Mouse (Mus musculus): ENCODE measurements around the gene Zbtb20. TPM values are rescaled to one million over a fixed set of nuclear protein-coding genes. Genes with fewer than 3 reads are reported as not detected.

Gene Zbtb20
- total RNA-seq, 4 experiments from 2014 or later = 90.8 to 101 (median 92.1) TPM

DNA sequence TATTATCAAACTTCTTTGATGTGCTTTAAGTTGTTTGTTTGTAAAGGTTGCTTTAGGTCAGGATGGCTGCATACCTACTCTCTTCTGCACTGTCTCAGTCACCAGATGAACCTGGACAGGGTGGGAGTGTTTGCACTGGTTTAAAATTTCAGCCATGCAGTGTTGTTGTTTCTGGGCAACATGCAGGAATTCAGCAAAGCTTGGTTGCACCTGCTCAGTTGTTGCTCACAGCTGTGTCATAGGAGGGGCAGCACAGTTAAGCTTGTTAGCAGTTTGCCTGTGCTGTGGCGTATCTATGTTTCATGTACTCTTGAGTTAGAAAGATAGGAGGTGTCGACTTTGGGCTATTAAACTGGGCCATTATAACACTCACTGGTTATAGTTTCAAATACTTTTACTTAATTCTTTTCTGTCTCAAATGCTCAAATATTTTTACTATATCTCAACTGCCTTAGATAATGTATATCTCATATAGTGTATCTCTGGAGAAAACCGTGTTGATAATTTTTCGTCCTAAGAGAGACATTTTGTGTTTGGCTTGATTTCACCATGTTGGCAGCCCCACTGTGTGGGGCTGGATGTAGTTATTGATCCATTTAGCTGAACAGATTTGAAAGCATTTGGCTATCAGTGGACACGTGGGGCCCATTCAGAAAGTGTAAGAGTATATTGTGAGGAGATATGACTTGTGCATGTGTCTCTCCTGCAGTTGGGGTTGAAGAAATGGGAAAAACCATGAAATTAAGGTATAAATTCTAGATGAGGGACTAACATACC lies 197.3 kb downstream of the Zbtb20 start:
- DNase-seq (ENCODE audit: low spot score in 2 of 2) = no peak

DNA sequence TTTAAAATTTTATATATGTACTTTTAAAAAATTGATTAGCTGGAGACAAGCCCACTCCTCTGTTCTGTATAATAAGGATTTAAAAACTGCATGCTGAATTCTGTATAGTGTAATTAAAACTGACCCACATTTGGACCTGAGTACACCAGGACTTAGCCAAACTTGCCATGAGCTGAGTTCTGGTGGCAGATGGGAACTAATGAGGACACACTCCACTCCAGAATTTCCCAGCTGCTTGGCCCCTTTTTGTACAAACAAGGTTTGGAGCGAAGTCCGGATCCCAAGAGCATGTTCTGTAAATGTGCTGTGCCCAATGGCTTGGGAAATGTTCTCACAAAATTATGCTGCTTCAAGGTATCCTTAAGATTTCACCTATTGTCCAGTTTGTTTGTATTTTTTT lies 204.7 kb downstream of the Zbtb20 start:
- DNase-seq (ENCODE audit: low spot score in 2 of 2) = no peak

DNA sequence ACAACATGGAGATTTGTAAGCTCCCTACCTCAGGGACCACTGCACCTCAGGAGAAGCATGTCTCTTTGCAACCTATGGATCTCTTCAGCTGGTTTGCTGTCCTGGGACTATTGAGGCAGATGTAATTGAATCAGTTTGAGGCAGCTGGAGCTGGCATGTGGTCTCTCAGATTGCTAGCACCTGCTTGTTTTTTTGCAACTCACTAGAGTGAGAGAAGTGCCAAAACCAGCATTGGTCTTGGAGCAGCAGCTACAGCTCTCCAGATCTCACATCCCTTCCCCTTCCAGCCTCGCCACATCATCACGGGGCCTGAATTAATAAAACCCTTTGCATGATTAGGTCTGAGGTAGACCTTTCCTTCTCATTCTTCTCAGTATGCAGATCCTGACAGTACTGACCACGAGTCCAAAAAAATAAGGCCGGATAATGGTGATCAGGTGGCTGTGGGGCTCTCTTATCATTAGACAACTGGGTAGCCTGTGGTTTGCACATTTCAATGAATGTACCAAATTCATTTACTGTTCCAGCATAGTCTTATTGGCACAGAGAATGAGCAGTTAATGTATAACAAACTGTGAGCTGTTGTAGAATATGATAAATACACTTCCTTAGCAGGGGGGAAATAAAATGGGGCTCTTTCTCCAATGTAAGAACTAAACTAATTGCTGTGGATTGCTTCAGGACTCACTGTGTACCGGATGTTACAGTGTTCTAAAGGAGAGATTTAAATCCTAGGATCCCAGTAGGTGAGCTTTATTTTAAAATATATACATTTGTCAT lies 205.4 kb downstream of the Zbtb20 start:
- peak in 1 of 2 experiments; percentile 29 for DNase-seq (ENCODE audit: low spot score in 2 of 2)

DNA sequence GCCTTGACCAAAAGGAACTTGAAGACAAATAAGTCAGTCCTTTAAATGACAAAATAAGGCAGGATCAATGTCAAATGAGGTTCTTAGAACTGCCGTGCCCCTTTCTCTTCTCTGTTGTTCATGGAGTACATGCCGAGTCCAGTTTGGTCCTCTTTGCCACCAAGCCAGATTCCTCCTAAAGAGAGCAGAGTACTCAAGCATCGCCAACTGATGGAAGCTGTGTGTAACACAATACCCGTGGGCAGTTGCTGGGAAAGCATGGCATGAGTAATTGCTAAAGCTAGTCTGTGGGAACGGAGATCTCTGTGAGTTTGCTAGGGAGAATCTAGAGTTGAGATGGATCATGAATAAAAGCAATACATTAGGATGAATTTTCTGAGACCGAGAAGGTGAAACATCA lies 206.3 kb downstream of the Zbtb20 start:
- peak in 1 of 2 experiments; percentile 23 for DNase-seq (ENCODE audit: low spot score in 2 of 2)

DNA sequence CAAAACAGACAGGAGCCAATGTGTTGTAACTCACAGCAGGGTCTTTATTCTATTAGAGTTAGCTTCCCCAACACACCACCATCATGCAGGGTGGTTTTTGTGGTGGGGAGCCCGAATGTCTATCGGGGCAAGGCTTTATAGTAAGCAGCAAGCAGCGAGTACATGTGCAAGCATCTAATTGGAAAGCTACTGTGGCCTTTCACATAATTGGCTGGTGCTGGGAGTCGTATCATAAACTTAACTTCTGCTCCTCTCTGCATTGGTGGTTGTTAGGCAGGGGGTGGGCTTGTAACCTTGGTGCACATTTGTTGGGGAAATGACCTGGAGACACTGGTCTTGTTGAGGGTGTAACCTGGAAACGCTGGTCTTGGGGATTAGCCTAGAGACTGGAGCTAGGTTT lies 207.1 kb downstream of the Zbtb20 start:
- no peak for DNase-seq (ENCODE audit: low spot score in 2 of 2)

DNA sequence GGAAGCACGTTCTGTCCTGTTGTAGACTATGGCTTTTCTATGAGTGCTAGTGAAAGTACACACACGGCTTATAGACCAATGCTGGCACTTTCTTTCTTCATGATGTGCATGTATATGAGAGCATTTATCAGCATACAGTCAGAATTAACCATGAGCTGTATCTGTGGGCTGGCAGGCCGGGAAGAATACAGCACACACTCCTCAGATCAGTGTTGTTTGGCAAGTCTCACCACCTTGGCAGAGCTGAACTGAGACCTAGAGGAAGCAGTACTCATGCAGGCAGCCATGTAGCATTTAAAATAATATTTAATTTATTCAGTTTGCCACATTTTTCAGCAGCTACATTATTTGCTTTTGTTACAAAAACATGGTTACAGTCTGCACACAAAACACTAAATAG lies 214.5 kb downstream of the Zbtb20 start:
- no peak for DNase-seq (ENCODE audit: low spot score in 2 of 2)

DNA sequence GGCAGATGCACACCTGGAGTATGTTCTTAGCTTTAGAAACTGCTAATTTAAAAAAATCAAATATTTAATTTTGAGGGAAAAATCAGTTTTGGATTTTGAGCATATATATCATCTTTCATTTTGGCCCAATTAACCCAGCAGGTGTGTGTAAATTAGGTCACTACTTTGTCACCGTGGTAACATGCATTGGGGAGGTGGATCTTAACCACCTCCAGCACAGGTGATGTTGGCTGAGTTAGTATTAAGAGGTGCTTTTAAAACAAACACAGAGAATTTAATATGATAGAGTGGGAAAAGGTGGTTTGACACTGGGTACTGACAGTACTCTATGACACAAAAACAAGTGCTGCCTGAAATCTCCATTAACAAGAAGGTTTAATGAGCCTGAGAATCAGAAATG lies 218.5 kb downstream of the Zbtb20 start:
- no peak for DNase-seq (ENCODE audit: low spot score in 2 of 2)

DNA sequence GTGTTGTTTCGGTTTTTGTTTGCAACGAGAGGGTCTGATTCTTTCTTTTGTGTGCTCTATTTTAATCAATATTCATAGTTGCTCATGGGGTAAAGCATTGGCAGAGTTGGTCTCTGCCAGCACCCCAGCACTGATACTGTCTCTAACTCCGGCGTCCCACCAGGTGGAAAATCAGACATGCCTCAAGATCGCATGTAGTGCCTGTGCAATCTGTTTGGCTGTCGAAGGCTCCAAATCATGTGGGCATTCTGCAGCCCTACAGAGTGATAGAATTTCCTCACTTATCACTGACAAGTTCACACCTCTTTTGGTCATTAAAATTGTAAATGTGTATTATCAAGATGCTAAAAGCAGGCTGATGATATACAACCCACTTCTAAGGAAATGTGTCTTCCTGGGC lies 219.1 kb downstream of the Zbtb20 start:
- no peak for DNase-seq (ENCODE audit: low spot score in 2 of 2)

DNA sequence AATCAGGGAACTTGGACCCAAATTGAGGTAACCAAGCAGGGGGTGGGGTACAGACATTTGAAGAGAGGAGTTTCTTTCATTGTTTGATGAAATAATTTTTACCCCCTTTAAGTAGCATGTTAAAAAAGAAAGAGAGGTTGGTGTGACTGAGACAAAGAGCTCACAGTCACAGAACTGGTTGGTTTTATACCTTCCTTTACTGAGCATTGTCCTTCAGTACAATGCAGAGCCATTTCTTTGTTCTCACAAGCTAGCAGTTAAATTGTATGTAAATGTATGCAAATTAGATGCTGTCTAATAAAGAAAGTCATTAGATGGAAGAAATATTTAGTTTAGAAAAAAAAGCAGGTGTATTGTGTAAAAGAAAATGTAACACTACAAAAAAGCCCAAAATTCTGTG lies 220.4 kb downstream of the Zbtb20 start:
- DNase-seq (ENCODE audit: low spot score in 2 of 2) = no peak

DNA sequence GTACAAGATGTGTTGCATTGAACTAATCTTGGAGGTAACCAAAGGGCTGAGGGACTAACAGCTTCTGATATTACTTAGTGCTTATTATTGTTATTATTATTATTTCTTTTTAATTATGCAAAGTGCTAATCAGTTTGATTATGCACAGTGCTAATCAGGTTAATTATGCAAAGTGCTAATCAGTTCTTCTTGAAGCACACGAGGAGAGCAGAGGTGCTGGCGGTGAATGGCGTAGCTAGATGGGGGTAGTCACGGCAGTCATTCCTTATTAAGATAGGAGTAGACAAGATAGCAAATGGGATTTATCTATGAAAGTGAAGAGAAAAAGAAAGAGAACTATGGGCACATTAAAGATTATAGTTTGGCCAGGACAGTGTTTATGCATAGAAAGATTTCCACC lies 222.5 kb downstream of the Zbtb20 start:
- DNase-seq (ENCODE audit: low spot score in 2 of 2) = no peak

DNA sequence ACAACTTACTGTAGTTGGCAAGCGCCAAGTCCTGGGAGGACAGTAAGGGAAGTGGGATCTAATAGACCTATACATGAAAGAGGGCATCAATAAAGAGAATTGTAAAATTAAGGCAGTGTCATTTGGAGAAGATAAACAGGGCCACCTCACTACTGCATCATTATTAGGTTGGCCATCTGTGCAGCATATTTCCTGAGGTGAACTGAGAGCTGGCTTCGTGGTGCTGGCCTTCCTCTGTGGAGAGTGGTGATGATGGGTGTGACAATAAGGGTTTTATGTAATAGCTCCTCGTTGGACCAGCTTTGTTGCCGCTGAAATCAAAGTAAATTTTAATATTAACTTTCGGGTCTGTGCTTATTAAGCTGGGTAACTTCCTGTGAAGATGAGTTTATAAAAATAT lies 223.0 kb downstream of the Zbtb20 start:
- DNase-seq (ENCODE audit: low spot score in 2 of 2) = no peak

DNA sequence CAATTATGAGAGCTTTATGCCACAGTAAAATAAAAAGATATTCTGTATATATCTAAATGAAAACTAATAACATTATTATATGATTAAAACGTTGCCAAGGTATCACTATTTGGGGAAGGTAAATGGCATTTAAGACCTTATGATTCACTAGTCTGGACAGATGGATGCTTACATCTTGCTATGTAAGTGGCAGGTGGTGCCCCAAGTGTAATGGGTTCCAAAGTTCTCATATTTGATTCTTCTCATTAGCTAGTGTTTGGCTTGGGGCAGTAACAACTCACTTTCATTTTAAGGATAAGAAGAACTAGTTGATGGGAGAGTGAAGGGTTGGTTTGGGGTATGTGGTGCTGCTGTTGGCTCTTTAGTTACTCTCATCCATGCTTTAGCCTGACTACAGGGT lies 235.6 kb downstream of the Zbtb20 start:
- no peak for DNase-seq (ENCODE audit: low spot score in 2 of 2)

DNA sequence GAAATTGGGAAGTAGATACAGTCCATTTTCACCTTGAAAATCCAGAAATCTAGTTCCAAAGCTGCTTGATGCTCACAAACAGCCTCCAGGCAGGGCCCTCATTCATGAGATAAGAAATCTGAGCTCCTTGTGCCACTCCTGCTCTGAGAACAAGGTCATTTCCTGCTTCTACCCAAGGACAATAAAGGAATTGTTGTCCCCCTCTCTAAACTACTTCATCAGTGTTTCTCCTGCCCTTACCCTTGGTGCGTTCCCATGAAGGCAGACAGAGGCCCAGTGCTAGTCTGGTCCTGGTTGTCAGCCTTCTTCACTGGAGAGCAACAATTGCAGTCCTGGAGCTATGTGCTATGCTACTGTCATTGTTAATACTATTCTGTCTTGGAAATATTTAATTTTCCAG lies 238.3 kb downstream of the Zbtb20 start:
- no peak for DNase-seq (ENCODE audit: low spot score in 2 of 2)

DNA sequence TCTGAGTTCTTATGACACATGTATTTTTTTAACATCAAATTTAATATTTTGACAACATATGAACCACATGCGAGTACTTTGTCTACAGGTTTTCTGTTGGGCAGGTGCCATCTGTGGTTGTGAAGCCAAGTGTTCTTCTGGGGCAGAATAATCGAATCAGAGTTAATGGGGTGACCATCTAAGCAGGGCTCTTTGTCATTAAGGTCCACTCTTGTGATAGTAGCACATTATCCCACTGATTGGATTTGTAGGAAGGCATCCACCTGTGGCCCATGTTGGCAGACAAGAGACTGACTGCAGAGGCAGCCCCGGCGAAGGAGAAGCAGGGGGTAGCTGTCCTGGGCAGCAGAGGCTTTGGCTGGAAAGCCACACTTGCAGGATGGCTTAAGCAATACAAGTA lies 254.3 kb downstream of the Zbtb20 start:
- peak in 1 of 2 experiments; percentile 22 for DNase-seq (ENCODE audit: low spot score in 2 of 2)

DNA sequence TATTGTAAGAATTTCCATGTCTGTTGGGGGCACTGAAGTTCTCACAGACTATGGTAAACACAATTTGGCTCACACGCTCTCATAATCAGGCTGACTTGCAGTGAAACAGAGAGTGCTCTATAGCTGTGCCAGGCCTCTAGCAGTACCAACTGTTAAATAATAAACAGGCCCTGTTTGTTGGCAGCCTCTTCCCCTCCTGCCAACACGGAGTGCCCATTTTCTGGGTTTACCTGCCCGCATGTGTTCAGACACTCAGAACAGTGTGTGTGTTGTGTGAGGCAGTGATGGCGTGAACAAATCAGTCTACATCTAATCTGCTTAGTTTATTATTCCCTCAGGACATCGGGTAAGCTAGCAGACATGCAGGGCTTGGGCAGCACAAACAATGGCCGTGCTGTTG lies 254.9 kb downstream of the Zbtb20 start:
- DNase-seq (ENCODE audit: low spot score in 2 of 2) = peak in 1 of 2 experiments; percentile 4

DNA sequence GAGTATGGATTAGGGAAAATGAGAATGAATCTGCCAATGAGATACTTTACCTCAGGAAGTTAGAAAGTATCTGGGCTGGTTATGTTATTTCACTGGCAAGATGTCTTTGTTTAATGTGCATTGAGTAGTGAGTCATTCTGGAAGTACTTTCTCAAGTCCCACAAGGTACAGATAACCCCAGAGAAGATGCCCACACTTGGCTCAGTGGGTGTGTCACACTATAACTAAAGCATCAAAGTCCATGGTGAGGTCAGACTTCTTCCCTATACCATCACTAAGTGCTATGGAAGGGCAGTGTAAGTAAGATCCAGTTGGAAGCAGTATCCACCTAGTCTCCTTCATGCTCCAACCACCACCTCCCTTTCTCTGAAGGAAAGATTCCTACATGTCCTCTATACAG lies 255.4 kb downstream of the Zbtb20 start:
- no peak for DNase-seq (ENCODE audit: low spot score in 2 of 2)

DNA sequence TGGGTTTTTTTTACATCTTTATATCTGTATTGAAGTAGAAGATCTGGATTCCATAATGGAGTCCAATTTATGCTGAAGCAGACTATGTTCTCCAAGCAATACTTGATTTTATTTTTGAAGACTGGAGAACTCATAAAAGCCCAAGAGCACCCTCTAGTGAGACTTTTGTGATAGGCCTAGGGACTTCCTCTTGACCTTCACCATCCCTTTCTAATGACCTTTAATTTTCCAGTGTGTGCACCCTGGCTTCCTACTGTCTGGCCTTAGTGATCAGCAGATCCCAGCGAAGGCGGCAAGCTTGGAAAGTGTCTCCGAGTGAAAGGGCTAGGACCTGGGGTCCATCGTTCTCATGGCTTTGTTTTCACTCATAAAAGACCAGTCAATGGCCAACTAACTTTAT lies 292.8 kb downstream of the Zbtb20 start:
- DNase-seq (ENCODE audit: low spot score in 2 of 2) = no peak

DNA sequence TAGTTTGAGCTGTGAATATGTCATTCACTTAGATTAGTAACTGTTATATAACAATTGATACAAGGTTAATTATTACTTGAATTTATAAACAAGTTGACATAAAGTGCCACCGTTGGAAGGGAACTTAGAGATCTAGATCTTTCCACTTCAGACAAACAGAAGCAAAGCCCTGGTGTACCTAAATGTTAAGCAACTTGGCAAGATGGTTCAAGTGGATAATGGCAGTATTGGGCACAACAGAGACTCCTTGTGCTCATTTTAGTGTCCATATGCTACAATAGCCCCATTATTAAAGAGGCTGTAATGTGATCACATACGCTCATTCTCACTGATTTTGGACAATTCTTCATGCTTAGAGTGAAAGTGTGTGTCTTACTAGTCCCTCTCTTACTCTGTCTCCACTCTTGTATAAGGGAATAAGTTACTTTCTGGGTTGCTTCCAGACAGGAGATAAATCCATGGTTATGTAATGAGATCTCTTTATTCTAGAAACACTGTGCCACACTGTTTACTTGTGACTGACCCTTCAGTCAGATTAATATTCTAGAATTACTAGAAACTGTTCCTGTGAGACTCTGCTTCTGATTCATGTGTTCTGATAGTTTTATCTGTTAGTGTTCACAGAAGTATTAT lies 293.7 kb downstream of the Zbtb20 start:
- no peak for DNase-seq (ENCODE audit: low spot score in 2 of 2)

DNA sequence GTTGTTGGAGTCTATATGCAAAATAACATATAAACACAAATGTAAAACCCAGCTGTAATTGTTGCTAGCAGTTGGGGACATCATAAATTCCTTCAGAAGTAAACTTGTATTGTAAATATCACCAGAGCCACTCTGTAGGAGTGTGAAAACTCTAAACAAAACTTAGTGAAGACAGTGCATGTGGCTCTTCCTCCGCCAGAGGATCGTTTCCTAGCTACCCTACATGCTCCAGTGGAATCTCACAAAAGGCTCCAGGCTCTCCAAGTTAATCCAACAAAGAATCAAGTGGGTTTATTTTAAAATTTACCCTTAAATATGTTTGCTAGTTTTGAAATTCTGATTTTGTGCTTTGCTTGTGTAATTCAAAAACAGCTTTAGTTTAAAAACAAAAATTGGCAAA lies 296.5 kb downstream of the Zbtb20 start:
- DNase-seq (ENCODE audit: low spot score in 2 of 2) = no peak

DNA sequence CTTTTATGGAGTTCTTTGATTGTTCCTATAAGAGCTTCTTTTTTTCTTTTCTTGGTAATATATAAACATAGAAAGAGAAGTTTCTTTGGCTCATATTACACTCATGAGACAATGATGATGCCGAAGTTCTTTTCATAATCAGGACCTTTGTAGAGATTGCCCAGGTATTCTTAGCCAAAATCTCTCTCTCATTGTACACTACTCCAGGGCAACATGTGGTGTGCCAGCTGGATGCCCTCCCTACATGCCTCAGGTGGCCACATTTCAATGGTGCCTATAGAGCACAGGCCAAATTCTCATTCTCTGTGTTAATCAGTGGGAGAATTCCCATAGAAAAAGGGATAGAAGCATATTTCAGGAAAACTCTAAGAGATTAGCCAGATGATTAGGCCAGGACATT lies 297.2 kb downstream of the Zbtb20 start:
- no peak for DNase-seq (ENCODE audit: low spot score in 2 of 2)

DNA sequence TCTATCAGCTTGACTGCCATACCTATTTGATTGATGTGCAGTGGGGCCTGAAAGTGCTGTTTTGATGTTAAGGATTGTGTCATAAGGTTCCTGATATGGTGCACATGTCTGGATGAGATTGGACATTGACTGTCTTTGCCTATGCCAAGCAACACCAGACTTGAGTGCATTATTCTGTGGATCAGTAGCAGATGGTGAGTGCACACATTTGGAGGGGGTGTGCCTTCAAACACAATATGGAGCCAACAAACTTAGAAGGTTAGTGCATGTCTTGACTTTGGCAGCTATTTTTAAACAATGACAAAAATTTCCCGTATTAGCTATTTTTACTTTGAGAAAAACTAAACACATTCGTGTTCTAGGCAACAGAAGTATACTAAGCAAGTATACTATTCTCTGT lies 299.1 kb downstream of the Zbtb20 start:
- DNase-seq (ENCODE audit: low spot score in 2 of 2) = no peak

DNA sequence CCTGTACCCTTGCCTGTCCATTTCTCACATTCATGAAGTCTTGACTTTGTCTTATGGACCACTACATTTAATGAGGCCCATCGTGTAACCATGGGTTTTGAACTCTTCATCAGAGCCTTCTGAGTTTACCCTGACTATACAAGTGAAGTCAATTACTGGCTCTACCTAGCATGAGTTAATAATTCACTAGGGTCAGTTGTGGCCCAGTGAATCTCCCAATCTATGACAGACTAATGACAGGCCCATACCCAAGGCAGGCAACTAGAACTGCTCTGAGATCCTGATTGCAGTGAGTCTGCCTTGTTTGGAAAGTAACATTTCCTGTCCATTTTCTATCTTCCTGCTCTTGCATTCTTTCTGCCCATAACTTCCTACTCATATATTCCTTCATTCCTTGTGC lies 305.4 kb downstream of the Zbtb20 start:
- no peak for DNase-seq (ENCODE audit: low spot score in 2 of 2)

DNA sequence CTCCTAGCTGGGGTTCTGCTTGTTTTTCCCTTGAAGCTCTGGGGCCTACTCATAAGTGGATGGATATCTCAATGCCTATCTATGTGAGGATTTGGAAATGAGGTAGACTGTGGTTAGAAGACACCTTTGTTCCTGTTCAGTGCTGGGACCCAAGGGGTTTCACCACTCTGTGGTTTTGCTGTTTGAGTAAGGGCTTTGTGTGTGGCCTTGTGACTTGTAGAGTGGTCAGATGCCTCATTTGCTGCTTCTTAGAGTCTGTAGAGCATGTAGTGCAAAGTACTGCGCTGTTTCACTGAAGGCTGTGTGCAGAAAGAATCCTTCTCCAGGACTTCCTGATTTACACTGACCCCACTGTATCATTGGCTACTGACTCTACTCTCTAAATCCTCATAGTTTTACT lies 314.7 kb downstream of the Zbtb20 start:
- DNase-seq (ENCODE audit: low spot score in 2 of 2) = no peak

Data from gastrocnemius, adult 8-10 months (tissue).